Mouse (Mus musculus) CH12.LX (cell line): ENCODE measurements around the gene Trhr2. TPM values are rescaled to one million over a fixed set of nuclear protein-coding genes. Genes with fewer than 3 reads are reported as not detected.

Source experiments
- DNase-seq: peaks from one replicate; pipeline ENCODE4 v3.0.0-alpha.2; 2013; ENCODE audit errors: extremely low read depth
- H3K27ac ChIP-seq: 2 replicates; pipeline ENCODE4 v1.5.1; 2012; ENCODE audit warnings: low read depth, mild to moderate bottlenecking, control low read depth, moderate library complexity; ENCODE audit not compliant: insufficient read depth
- H3K27me3 ChIP-seq: replicated peaks from 2 replicates; pipeline ENCODE3; 2012; ENCODE audit warnings: inconsistent platforms
- H3K36me3 ChIP-seq, 2 experiments: replicated peaks in 1 of 2; 2 replicates each; pipeline versions ENCODE3 to v1.6.1; 2012; ENCODE audit warnings: inconsistent platforms in 1 of 2, low read length in 1 of 2, mild to moderate bottlenecking in 1 of 2, mixed read lengths in 1 of 2, moderate library complexity in 1 of 2; ENCODE audit not compliant: control insufficient read depth in 1 of 2, insufficient read depth in 1 of 2
- H3K4me1 ChIP-seq, 2 experiments: 2 replicates each; pipeline ENCODE4 v1.6.1; 2012; ENCODE audit warnings: inconsistent platforms in 1 of 2, moderate library complexity in 1 of 2; ENCODE audit not compliant: insufficient read depth in 2 of 2, control insufficient read depth in 1 of 2
- H3K4me2 ChIP-seq: 2 replicates; pipeline ENCODE4 v1.6.1; 2012; ENCODE audit warnings: low read depth, mild to moderate bottlenecking, control low read depth; ENCODE audit not compliant: poor library complexity, insufficient read depth, severe bottlenecking
- H3K4me3 ChIP-seq, 3 experiments: fragments of 150-350 bp in 1 of 3; sonication (generic) in 1 of 3; replicated peaks in 1 of 3; 2 replicates each; pipeline versions ENCODE3 to v1.5.1; 2011 to 2012; ENCODE audit warnings: low read depth in 2 of 3, low read length in 2 of 3, mild to moderate bottlenecking in 2 of 3, moderate library complexity in 2 of 3, control low read depth in 1 of 3, improper control_type of control experiment in 1 of 3, inconsistent platforms in 1 of 3, mixed read lengths in 1 of 3; ENCODE audit not compliant: poor library complexity in 1 of 3
- H3K79me2 ChIP-seq: replicated peaks from 2 replicates; pipeline ENCODE4 v1.6.1; 2012; ENCODE audit warnings: mild to moderate bottlenecking, moderate library complexity; ENCODE audit not compliant: control insufficient read depth, poor library complexity, insufficient read depth, severe bottlenecking; ENCODE audit errors: extremely low read depth
- H3K9ac ChIP-seq: 2 replicates; pipeline ENCODE4 v1.6.1; 2012; ENCODE audit warnings: low read depth, mild to moderate bottlenecking, control low read depth, moderate library complexity; ENCODE audit not compliant: insufficient read depth
- H3K9me3 ChIP-seq: replicated peaks from 2 replicates; pipeline ENCODE3; 2012; ENCODE audit warnings: low read length, inconsistent platforms, mixed read lengths
- CHD1 ChIP-seq: IDR thresholded peaks from 2 replicates; pipeline ENCODE4 v1.6.1; 2012; ENCODE audit warnings: low read depth, low read length, improper control_type of control experiment, inconsistent platforms
- ETS1 ChIP-seq: conservative IDR thresholded peaks from 2 replicates; pipeline ENCODE4 v1.6.1; 2012; ENCODE audit warnings: low read depth, mild to moderate bottlenecking, inconsistent platforms, low read length, improper control_type of control experiment, moderate library complexity
- GABPA ChIP-seq: IDR thresholded peaks from 2 replicates; pipeline ENCODE4 v1.6.1; 2012; ENCODE audit warnings: low read depth, low read length, improper control_type of control experiment, inconsistent platforms; ENCODE audit not compliant: insufficient replicate concordance
- IRF4 ChIP-seq: IDR thresholded peaks from 2 replicates; pipeline ENCODE4 v1.6.1; 2014; ENCODE audit warnings: low read depth, mild to moderate bottlenecking, inconsistent platforms, low read length, improper control_type of control experiment
- MEF2A ChIP-seq: IDR thresholded peaks from 2 replicates; pipeline ENCODE4 v1.6.1; 2014; ENCODE audit warnings: low read depth, mild to moderate bottlenecking, inconsistent platforms, low read length, improper control_type of control experiment, borderline replicate concordance
- MXI1 ChIP-seq: IDR thresholded peaks from 2 replicates; pipeline ENCODE4 v1.6.1; 2011; ENCODE audit warnings: mild to moderate bottlenecking, low read depth, low read length, improper control_type of control experiment
- MYC ChIP-seq: IDR thresholded peaks from 2 replicates; pipeline ENCODE4 v1.6.1; 2011; ENCODE audit warnings: low read depth, mild to moderate bottlenecking, improper control_type of control experiment, low read length
- POLR2A ChIP-seq: IDR thresholded peaks from 2 replicates; pipeline ENCODE4 v1.6.1; 2011; ENCODE audit warnings: low read depth, mild to moderate bottlenecking, improper control_type of control experiment, low read length
- SIN3A ChIP-seq: IDR thresholded peaks from 2 replicates; pipeline ENCODE4 v1.6.1; 2012; ENCODE audit warnings: low read length, improper control_type of control experiment, inconsistent platforms
- USF1 ChIP-seq: IDR thresholded peaks from 2 replicates; pipeline ENCODE4 v1.6.1; 2014; ENCODE audit warnings: low read depth, mild to moderate bottlenecking, inconsistent platforms, low read length, improper control_type of control experiment
- USF2 ChIP-seq: conservative IDR thresholded peaks from 2 replicates; pipeline ENCODE4 v1.6.1; 2011; ENCODE audit warnings: low read depth, low read length, improper control_type of control experiment
- ZC3H11A ChIP-seq: IDR thresholded peaks from 2 replicates; pipeline ENCODE4 v1.6.1; 2012; ENCODE audit warnings: low read depth, mild to moderate bottlenecking, inconsistent platforms, low read length, improper control_type of control experiment
- ZMIZ1 ChIP-seq: IDR thresholded peaks from 2 replicates; pipeline ENCODE4 v1.6.1; 2012; ENCODE audit warnings: low read depth, mild to moderate bottlenecking, inconsistent platforms, low read length, improper control_type of control experiment
- ZNF384 ChIP-seq: IDR thresholded peaks from 2 replicates; pipeline ENCODE4 v1.6.1; 2012; ENCODE audit warnings: low read depth, low read length, improper control_type of control experiment, inconsistent platforms
- dilution Hi-C: fragments of 300-500 bp; cut with MboI; formaldehyde crosslinking; loops from 2 replicates; pipeline ENCODE4 v1.14.3; 2020; ENCODE audit warnings: low sequenced_read_pairs; ENCODE audit not compliant: extremely low pct_unique_long_range_greater_than_20kb, extremely low pct_ligation_motif_present
- in situ Hi-C: fragments of 300-500 bp; cut with MboI; formaldehyde crosslinking; loops from 3 replicates; pipeline ENCODE4 v1.14.3; 2019; ENCODE audit warnings: low sequenced_read_pairs, low pct_ligation_motif_present, low pct_unique_long_range_greater_than_20kb, mixed read lengths
- polyA plus RNA-seq: library from polyadenylated mRNA; unstranded; fragments of >175 nt; gene quantifications from 2 replicates; pipeline ENCODE4 v1.2.1, GENCODE M21; 2012; ENCODE audit warnings: low read depth; ENCODE audit not compliant: insufficient read length
- total RNA-seq, 2 experiments: library from RNA; depleted of rRNA; stranded (reverse); fragments of 300-350 nt in 1 of 2; fragments of >200 nt in 1 of 2; gene quantifications; 2 replicates each; pipeline ENCODE4 v1.2.3; 2012 to 2014

The Trhr2 gene
- total and polyA plus RNA-seq, 3 experiments = 0.25 to 0.51 TPM; not detected in 1

DNA sequence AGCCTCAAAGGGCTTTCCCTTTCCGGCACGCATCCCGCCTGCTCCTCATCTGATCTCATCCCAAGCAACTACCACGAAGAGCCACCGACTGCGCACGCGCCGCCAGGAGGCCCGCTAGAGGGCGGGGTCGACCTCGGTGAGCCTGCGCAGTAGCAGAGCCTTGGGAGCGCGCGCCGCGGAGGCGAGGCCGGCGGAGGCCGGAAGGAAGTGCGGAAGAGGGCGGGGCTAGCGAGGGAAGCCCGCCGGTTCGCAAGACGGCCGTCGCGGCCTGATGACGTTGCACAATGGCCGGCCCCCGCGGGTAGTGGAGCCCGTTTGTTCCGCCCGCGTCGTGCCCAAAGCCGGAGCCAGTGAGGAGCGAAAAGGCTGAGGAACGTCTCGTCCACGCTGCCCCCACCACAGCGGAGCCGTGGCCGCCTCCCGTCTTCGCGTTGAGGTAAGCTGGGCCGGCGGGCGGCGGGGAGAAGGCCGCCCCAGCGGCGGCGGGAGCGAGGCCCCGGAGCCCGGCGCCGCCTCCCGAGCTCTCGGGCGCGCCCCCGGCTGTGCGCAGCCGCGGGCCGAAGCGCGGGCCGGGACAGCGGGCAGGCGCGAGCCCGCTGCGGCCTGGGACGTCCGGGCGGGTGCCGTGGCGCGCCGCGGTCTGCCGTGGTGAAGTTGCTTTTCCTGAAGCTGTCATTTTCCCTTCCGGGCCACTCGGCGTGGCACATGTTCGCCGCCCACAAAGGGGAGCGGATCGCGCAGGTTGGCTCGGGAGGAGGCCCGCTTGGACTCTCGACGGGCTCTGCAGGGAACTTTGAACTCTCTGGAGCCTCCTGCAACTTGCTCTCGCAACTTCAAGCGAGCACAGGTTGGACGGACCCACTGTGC lies 16.1 kb upstream of the Trhr2 start, which contains the start of gene Zc3h18 (continued):
- TF ChIP-seq ZC3H11A (no peak), ETS1 (peak; percentile 6; the same call in 1 of the 2 replicates)

GRCm38 (mm10) chr8:122375751-122376364 lies 15.3 kb upstream of the Trhr2 start:
- H3K9ac ChIP-seq = peak overlapping the region; percentile 82
- H3K36me3 ChIP-seq = peaks cover 19 to 44% of the 10 kb centered on the region in 2 experiments
- peak overlapping the region; percentile 82; the same call in 1 of the 2 replicates for H3K4me2 ChIP-seq
- no peak for DNase-seq
- peak overlapping the region; percentile 55 to 83 (median 67) for H3K4me3 ChIP-seq
- in situ Hi-C loops (no loop called here), dilution Hi-C loops (no loop called here)
- H3K27me3 ChIP-seq = no peaks in the 10 kb centered on the region
- H3K79me2 ChIP-seq = peaks cover 37% of the 10 kb centered on the region
- H3K9me3 ChIP-seq = no peaks in the 10 kb centered on the region
- peaks cover 17 to 54% of the 10 kb centered on the region in 2 experiments for H3K4me1 ChIP-seq
- H3K27ac ChIP-seq = no peak overlapping the region
- TF ChIP-seq GABPA (no peak), ZC3H11A (no peak), POLR2A (no peak), ZMIZ1 (no peak)

DNA sequence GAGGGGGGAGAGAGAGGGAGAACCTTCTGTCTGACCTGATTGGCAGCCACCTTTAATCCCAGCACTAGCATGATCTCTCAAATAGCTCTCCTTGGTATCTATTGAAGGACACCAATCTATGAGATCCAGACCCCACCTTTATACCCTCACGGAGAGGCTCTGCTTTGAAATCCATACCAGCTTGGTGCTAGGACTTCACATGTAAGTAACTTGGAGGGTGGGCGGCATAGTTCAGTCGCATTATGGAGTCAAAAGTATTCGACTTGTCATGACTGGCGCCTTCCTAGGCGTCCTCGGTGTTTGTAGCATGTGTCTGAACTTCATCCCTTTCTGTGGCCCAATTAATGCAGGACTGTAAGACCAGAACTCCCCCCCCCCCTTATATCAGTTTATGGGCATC lies 14.8 kb upstream of the Trhr2 start:
- Histone ChIP-seq H3K4me2 (peak overlapping the region; percentile 82; the same call in 1 of the 2 replicates), H3K9ac (peak overlapping the region; percentile 82), H3K4me3 (peak overlapping the region in 2 of 3 experiments; percentile 55 to 83), H3K79me2 (peaks cover 33% of the 10 kb centered on the region), H3K4me1 (peaks cover 16 to 58% of the 10 kb centered on the region in 2 experiments), H3K27ac (no peak overlapping the region), H3K9me3 (no peaks in the 10 kb centered on the region), H3K27me3 (no peaks in the 10 kb centered on the region)
- DNase-seq = no peak
- in situ Hi-C loops = no loop called here
- dilution Hi-C loops = no loop called here
- TF ChIP-seq POLR2A (no peak), USF2 (no peak), CHD1 (no peak), SIN3A (no peak), USF1 (no peak), GABPA (no peak), ZNF384 (no peak), MEF2A (no peak), IRF4 (no peak), MXI1 (no peak), MYC (no peak)
- TF ChIP-seq, all 38 proteins: peak for 0
- H3K36me3 ChIP-seq = peaks cover 17 to 39% of the 10 kb centered on the region in 2 experiments
